Mouse (Mus musculus): ENCODE data around the gene Klb. TPM values are rescaled to one million over a fixed set of nuclear protein-coding genes. Genes with fewer than 3 reads are reported as not detected.
A peak's percentile ranks its signal among the peaks of the same experiment; 100 is the strongest.
"Not testable (repeated sequence)": the region's sequence is repeated elsewhere in the genome, so short reads cannot be mapped to it uniquely, and the experiment has no call there.

The Klb gene
- not detected in 2 replicates for polyA plus RNA-seq (2016; fragmentation: Nextera tagmentation; extraction: Ambion mirVana)

DNA sequence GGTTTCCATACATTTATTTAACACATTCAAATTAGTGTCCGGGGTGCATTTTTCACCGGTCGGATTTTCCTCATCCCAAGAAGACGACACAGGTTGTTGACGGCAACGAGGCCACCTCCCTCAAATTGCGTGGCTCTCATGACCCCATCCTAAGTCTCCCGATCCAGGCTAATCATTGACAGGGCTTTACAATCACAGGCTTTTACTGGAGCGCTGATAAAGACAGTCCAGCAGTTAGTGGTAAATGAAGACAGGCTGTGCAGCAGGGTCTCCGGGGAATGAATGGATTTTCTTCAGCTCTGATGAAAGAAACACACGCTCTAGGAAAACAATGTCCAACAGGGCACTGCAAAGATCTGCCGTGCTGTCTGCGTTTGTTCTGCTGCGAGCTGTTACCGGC lies at the start of gene Klb:
Gene Klb (plus strand): TSS at position 147 of the 400 bp plus-strand sequence.
- WGBS: 52% methylated on average over 15 of the region's 15 CpGs
- Histone ChIP-seq H3K27ac (no peak within 1 kb of the TSS), H3K36me3 (no peaks in the 10 kb centered on the region), H3K9me3 (no peaks in the 10 kb centered on the region), H3K4me1 (replicated peaks) (no peaks in the 10 kb centered on the region), H3K4me3 (no peak within 1 kb of the TSS; the same call in 1 of the 2 replicates), H3K27me3 (ENCODE audit: insufficient read depth, poor library complexity, severe bottlenecking) (no peaks in the 10 kb centered on the region)
- DNase-seq (ENCODE audit: low spot score): peak; percentile 8

- not testable (repeated sequence) for H3K27me3 ChIP-seq (ENCODE audit: insufficient read depth, poor library complexity, severe bottlenecking); H3K4me1 ChIP-seq (replicated peaks); DNase-seq (ENCODE audit: low spot score); H3K9me3 ChIP-seq; H3K27ac ChIP-seq; H3K4me3 ChIP-seq
- H3K36me3 ChIP-seq: peaks cover 94% of the 10 kb centered on the region
- WGBS: 93% methylated on average over 1 of the region's 1 CpGs
These were observed 48.5 kb upstream of the Klb start for GRCm38 (mm10) chr5:65299623-65300022.

DNA sequence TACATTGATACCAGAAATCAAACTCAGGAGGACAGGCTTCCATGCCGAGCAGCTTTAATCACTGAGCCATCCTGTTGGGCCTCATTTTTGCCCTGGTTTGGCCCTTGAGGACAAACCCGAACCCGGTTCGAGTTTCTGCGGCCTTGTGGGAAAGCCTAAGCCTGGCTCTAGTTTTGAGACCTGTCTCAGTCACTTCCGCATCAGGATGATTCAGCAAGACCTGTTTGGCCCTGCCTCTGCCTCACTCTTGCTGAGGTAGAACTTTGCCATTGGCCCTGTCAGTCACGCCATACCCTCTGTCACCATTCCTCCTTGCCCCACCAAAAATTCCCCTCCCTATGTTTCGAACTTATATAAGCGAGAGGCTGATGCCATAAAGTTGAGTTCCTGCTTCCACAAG lies 48.0 kb upstream of the Klb start:
- Histone ChIP-seq H3K4me3 (no peak overlapping the region), H3K4me1 (replicated peaks) (no peaks in the 10 kb centered on the region), H3K36me3 (peaks cover 94% of the 10 kb centered on the region), H3K9me3 (no peaks in the 10 kb centered on the region), H3K27ac (no peak overlapping the region), H3K27me3 (ENCODE audit: insufficient read depth, poor library complexity, severe bottlenecking) (no peaks in the 10 kb centered on the region)
- no peak for DNase-seq (ENCODE audit: low spot score)
- WGBS: 94% methylated on average over 9 of the region's 9 CpGs

GRCm38 (mm10) chr5:65305516-65305915 lies 42.6 kb upstream of the Klb start:
- no peak for DNase-seq (ENCODE audit: low spot score)
- 90% methylated on average over 9 of the region's 9 CpGs for WGBS
- H3K36me3 ChIP-seq: peaks cover 75% of the 10 kb centered on the region

DNA sequence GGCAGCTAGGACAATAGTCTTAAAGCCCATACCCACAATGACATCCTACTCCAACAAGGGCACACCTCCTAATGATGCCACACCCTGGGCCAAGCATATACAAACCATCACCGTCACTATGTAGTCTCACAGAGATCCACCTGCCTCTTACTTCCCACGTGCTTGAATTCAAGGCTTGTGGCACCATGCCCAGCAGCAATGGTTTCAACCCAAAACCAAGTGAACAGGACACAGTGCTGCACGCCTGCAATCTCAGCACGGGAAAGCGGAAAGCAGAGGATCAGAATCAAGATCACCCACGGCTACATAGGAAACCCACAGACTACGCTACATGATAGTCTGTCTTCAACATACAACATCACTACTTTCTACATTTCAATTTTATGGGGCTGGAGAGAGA lies 39.9 kb upstream of the Klb start:
- Histone ChIP-seq H3K36me3 (peaks cover 76% of the 10 kb centered on the region), H3K9me3 (no peaks in the 10 kb centered on the region), H3K27ac (no peak overlapping the region), H3K4me1 (replicated peaks) (no peaks in the 10 kb centered on the region), H3K27me3 (ENCODE audit: insufficient read depth, poor library complexity, severe bottlenecking) (no peaks in the 10 kb centered on the region), H3K4me3 (no peak overlapping the region)
- DNase-seq (ENCODE audit: low spot score): no peak
- 93% methylated on average over 7 of the region's 7 CpGs for WGBS

More at GRCm38 (mm10) chr5:65305516-65305915, 42.6 kb upstream of the Klb start:
- H3K9me3 ChIP-seq: no peaks in the 10 kb centered on the region
- no peaks in the 10 kb centered on the region for H3K4me1 ChIP-seq (replicated peaks)
- H3K4me3 ChIP-seq: no peak overlapping the region
- no peak overlapping the region for H3K27ac ChIP-seq
- no peaks in the 10 kb centered on the region for H3K27me3 ChIP-seq (ENCODE audit: insufficient read depth, poor library complexity, severe bottlenecking)

GRCm38 (mm10) chr5:65308866-65309265 lies 39.2 kb upstream of the Klb start:
- no peaks in the 10 kb centered on the region for H3K27me3 ChIP-seq (ENCODE audit: insufficient read depth, poor library complexity, severe bottlenecking)
- no peak overlapping the region for H3K27ac ChIP-seq
- peaks cover 77% of the 10 kb centered on the region for H3K36me3 ChIP-seq
- 93% methylated on average over 3 of the region's 3 CpGs for WGBS
- H3K9me3 ChIP-seq: no peaks in the 10 kb centered on the region
- H3K4me1 ChIP-seq (replicated peaks): no peaks in the 10 kb centered on the region
- no peak overlapping the region for H3K4me3 ChIP-seq
- DNase-seq (ENCODE audit: low spot score): no peak

GRCm38 (mm10) chr5:65319176-65319575 lies 28.9 kb upstream of the Klb start:
- Histone ChIP-seq H3K9me3 (no peaks in the 10 kb centered on the region), H3K4me1 (replicated peaks) (no peaks in the 10 kb centered on the region), H3K36me3 (peaks cover 60% of the 10 kb centered on the region), H3K4me3 (no peak overlapping the region), H3K27ac (no peak overlapping the region), H3K27me3 (ENCODE audit: insufficient read depth, poor library complexity, severe bottlenecking) (no peaks in the 10 kb centered on the region)
- DNase-seq (ENCODE audit: low spot score): no peak
- WGBS: 91% methylated on average over 9 of the region's 9 CpGs

DNA sequence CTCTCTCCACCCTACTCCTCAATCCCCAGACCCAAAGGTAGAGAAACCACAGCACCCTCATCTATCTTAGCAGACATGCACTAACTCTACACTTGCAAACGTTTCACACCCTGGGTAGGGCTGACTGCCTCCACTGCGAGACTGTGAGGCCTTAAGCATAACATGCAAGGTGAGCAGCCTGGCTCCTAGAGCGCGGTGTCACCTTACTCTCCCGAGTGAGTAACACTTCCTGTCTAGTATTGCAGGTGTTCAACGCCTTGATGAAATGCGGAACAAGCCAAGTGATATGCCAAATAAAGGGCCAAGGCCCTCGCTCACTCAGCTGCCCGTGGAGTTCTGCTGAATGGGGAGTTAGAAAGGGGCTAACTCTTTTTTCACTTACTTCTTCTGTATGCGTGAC lies 25.9 kb upstream of the Klb start:
- no peak for DNase-seq (ENCODE audit: low spot score)
- H3K27me3 ChIP-seq (ENCODE audit: insufficient read depth, poor library complexity, severe bottlenecking): no peaks in the 10 kb centered on the region
- H3K9me3 ChIP-seq: no peaks in the 10 kb centered on the region
- H3K4me3 ChIP-seq: no peak overlapping the region
- no peaks in the 10 kb centered on the region for H3K4me1 ChIP-seq (replicated peaks)
- WGBS: 85% methylated on average over 10 of the region's 10 CpGs
- H3K27ac ChIP-seq: no peak overlapping the region
- H3K36me3 ChIP-seq: peaks cover 32% of the 10 kb centered on the region

DNA sequence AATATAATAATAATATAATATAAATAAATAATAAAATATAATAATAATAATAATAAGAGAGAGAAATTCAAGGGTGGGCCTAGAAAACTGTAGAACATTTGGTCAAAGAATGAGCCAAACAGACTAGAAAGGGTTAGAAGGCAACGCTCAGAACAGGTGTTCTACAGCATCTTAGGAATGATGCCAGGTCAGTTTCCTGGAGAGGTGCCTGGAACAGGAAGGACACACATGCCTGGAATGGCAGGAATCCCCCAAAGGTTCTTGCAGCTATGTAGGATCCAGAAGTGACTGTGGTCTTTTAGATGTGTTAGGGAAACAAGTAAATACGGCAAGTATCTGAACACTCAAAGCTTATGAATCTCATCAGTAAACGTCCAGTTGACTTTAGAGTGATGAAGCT lies 23.8 kb upstream of the Klb start:
- DNase-seq (ENCODE audit: low spot score): no peak
- 95% methylated on average over 3 of the region's 3 CpGs for WGBS

GRCm38 (mm10) chr5:65324758-65325355 lies 23.3 kb upstream of the Klb start:
- Histone ChIP-seq H3K36me3 (peaks cover 7% of the 10 kb centered on the region), H3K27me3 (ENCODE audit: insufficient read depth, poor library complexity, severe bottlenecking) (no peaks in the 10 kb centered on the region), H3K27ac (no peak overlapping the region), H3K4me3 (no peak overlapping the region), H3K4me1 (replicated peaks) (no peaks in the 10 kb centered on the region), H3K9me3 (no peaks in the 10 kb centered on the region)
- no peak for DNase-seq (ENCODE audit: low spot score)
- WGBS: 90% methylated on average over 3 of the region's 3 CpGs

More for the DNA sequence above, 23.8 kb upstream of the Klb start:
- H3K36me3 ChIP-seq: peaks cover 11% of the 10 kb centered on the region
- H3K27ac ChIP-seq: no peak overlapping the region
- no peak overlapping the region for H3K4me3 ChIP-seq
- no peaks in the 10 kb centered on the region for H3K4me1 ChIP-seq (replicated peaks)
- no peaks in the 10 kb centered on the region for H3K27me3 ChIP-seq (ENCODE audit: insufficient read depth, poor library complexity, severe bottlenecking)
- H3K9me3 ChIP-seq: no peaks in the 10 kb centered on the region

GRCm38 (mm10) chr5:65326212-65326611 lies 21.9 kb upstream of the Klb start:
- H3K4me3 ChIP-seq: no peak overlapping the region
- 81% methylated on average over 5 of the region's 5 CpGs for WGBS
- no peaks in the 10 kb centered on the region for H3K27me3 ChIP-seq (ENCODE audit: insufficient read depth, poor library complexity, severe bottlenecking)
- H3K27ac ChIP-seq: no peak overlapping the region
- DNase-seq (ENCODE audit: low spot score): no peak
- H3K4me1 ChIP-seq (replicated peaks): no peaks in the 10 kb centered on the region
- H3K9me3 ChIP-seq: no peaks in the 10 kb centered on the region
- H3K36me3 ChIP-seq: peaks cover 9% of the 10 kb centered on the region

GRCm38 (mm10) chr5:65329971-65330370 lies 18.1 kb upstream of the Klb start:
- H3K36me3 ChIP-seq: peaks cover 29% of the 10 kb centered on the region
- H3K4me3 ChIP-seq: no peak overlapping the region
- no peaks in the 10 kb centered on the region for H3K27me3 ChIP-seq (ENCODE audit: insufficient read depth, poor library complexity, severe bottlenecking)
- no peak overlapping the region for H3K27ac ChIP-seq
- 85% methylated on average over 3 of the region's 3 CpGs for WGBS
- H3K9me3 ChIP-seq: no peaks in the 10 kb centered on the region
- DNase-seq (ENCODE audit: low spot score): no peak
- peaks cover 11% of the 10 kb centered on the region for H3K4me1 ChIP-seq (replicated peaks)

- H3K27ac ChIP-seq: peak overlapping the region; percentile 95; the same call in 1 of the 2 replicates
- H3K4me1 ChIP-seq (replicated peaks): peaks cover 12% of the 10 kb centered on the region
These were observed 13.3 kb upstream of the Klb start for GRCm38 (mm10) chr5:65334788-65335187.

More at GRCm38 (mm10) chr5:65334788-65335187, 13.3 kb upstream of the Klb start:
- peak overlapping the region; percentile 96 for H3K4me3 ChIP-seq
- H3K9me3 ChIP-seq: no peaks in the 10 kb centered on the region
- H3K27me3 ChIP-seq (ENCODE audit: insufficient read depth, poor library complexity, severe bottlenecking): no peaks in the 10 kb centered on the region
- peaks cover 29% of the 10 kb centered on the region for H3K36me3 ChIP-seq
- 16% methylated on average over 8 of the region's 8 CpGs for WGBS
- no peak for DNase-seq (ENCODE audit: low spot score)
